Mouse (Mus musculus): ENCODE measurements around the gene Nprl2. TPM values are rescaled to one million over a fixed set of nuclear protein-coding genes. Genes with fewer than 3 reads are reported as not detected.
A peak's percentile ranks its signal among the peaks of the same experiment; 100 is the strongest.

Nprl2 gene
- polyA plus RNA-seq, 1 experiment: 0.37 TPM

- H3K36me3 ChIP-seq (replicated peaks; ENCODE audit: low read length): peaks cover 32% of the 10 kb centered on the region
- peaks cover 66% of the 10 kb centered on the region for H3K4me1 ChIP-seq
- TF ChIP-seq GATA1 (IDR thresholded peaks at IDR 0.05; ENCODE audit: borderline replicate concordance, low read length): no peak
- no peak for TF ChIP-seq FLI1 (IDR thresholded peaks at IDR 0.05; ENCODE audit: low read length)
- H3K9me3 ChIP-seq: no peaks in the 10 kb centered on the region
- no peaks in the 10 kb centered on the region for H3K27me3 ChIP-seq (replicated peaks)
- H3K4me3 ChIP-seq (replicated peaks): no peak overlapping the region
These were observed 33.7 kb downstream of the Nprl2 start for GRCm38 (mm10) chr9:107575579-107576356.

GRCm38 (mm10) chr9:107576357-107577107, 34.5 kb downstream of the Nprl2 start, which contains the start of gene Hyal1:
Gene Hyal1, plus strand, starts transcription at chr9:107576927.
- no peak for TF ChIP-seq FLI1 (IDR thresholded peaks at IDR 0.05; ENCODE audit: low read length)
- no peak for TF ChIP-seq GATA1 (IDR thresholded peaks at IDR 0.05; ENCODE audit: borderline replicate concordance, low read length)
- Histone ChIP-seq H3K4me3 (replicated peaks) (peak within 1 kb of the TSS; percentile 89), H3K4me1 (peaks cover 66% of the 10 kb centered on the region), H3K27me3 (replicated peaks) (no peaks in the 10 kb centered on the region), H3K36me3 (replicated peaks; ENCODE audit: low read length) (peaks cover 24% of the 10 kb centered on the region), H3K9me3 (no peaks in the 10 kb centered on the region)

GRCm38 (mm10) chr9:107577871-107578270, 35.8 kb downstream of the Nprl2 start:
- Histone ChIP-seq H3K9me3 (no peaks in the 10 kb centered on the region), H3K27me3 (replicated peaks) (no peaks in the 10 kb centered on the region), H3K4me3 (replicated peaks) (peak overlapping the region; percentile 66), H3K4me1 (peaks cover 70% of the 10 kb centered on the region), H3K36me3 (replicated peaks; ENCODE audit: low read length) (peaks cover 19% of the 10 kb centered on the region)
- no peak for TF ChIP-seq GATA1 (IDR thresholded peaks at IDR 0.05; ENCODE audit: borderline replicate concordance, low read length)

GRCm38 (mm10) chr9:107578587-107578986, 36.6 kb downstream of the Nprl2 start, which contains the start of gene Naa80:
Gene Naa80, plus strand, starts transcription at chr9:107578887.
- Histone ChIP-seq H3K9me3 (no peaks in the 10 kb centered on the region), H3K36me3 (replicated peaks; ENCODE audit: low read length) (peaks cover 21% of the 10 kb centered on the region), H3K4me3 (replicated peaks) (peak within 1 kb of the TSS; percentile 76), H3K27me3 (replicated peaks) (no peaks in the 10 kb centered on the region), H3K4me1 (peaks cover 75% of the 10 kb centered on the region)
- TF ChIP-seq FLI1 (IDR thresholded peaks at IDR 0.05; ENCODE audit: low read length) (no peak), GATA1 (IDR thresholded peaks at IDR 0.05; ENCODE audit: borderline replicate concordance, low read length) (no peak)

GRCm38 (mm10) chr9:107579023-107579900, 37.2 kb downstream of the Nprl2 start:
- Histone ChIP-seq H3K27me3 (replicated peaks) (no peaks in the 10 kb centered on the region), H3K4me1 (peaks cover 79% of the 10 kb centered on the region), H3K4me3 (replicated peaks) (peak overlapping the region; percentile 76), H3K36me3 (replicated peaks; ENCODE audit: low read length) (peaks cover 27% of the 10 kb centered on the region), H3K9me3 (no peaks in the 10 kb centered on the region)
- TF ChIP-seq FLI1 (IDR thresholded peaks at IDR 0.05; ENCODE audit: low read length): no peak
- no peak for TF ChIP-seq GATA1 (IDR thresholded peaks at IDR 0.05; ENCODE audit: borderline replicate concordance, low read length)

GRCm38 (mm10) chr9:107580501-107581317, 38.7 kb downstream of the Nprl2 start, which contains the start of gene Hyal3:
Gene Hyal3, plus strand, starts transcription at chr9:107580818.
- Histone ChIP-seq H3K27me3 (replicated peaks) (no peaks in the 10 kb centered on the region), H3K4me3 (replicated peaks) (peak within 1 kb of the TSS; percentile 100), H3K4me1 (peaks cover 80% of the 10 kb centered on the region), H3K36me3 (replicated peaks; ENCODE audit: low read length) (peaks cover 39% of the 10 kb centered on the region), H3K9me3 (no peaks in the 10 kb centered on the region)
- TF ChIP-seq GATA1 (IDR thresholded peaks at IDR 0.05; ENCODE audit: borderline replicate concordance, low read length): no peak
- no peak for TF ChIP-seq FLI1 (IDR thresholded peaks at IDR 0.05; ENCODE audit: low read length)

DNA sequence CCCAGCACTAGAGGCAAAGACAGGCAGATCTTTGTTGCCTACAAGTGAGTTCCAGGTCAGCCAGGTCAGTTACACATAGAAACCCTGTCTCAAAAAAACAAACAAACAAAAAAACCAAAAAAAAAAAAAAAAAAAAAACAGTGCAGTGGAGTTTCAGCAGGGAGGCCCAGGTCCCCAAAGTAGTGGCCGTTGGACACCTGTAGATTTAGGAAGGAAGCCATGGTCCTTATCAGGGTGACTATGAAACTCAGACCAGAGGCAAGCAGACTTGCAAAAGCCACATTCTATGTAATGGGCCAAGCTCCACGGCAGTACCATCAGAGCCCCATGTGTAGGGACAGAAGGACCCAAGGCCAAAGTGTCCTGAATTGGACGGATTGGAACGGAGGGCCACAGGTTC, 39.6 kb downstream of the Nprl2 start:
- peaks cover 39% of the 10 kb centered on the region for H3K36me3 ChIP-seq (replicated peaks; ENCODE audit: low read length)
- H3K27me3 ChIP-seq (replicated peaks): no peaks in the 10 kb centered on the region
- H3K9me3 ChIP-seq: no peaks in the 10 kb centered on the region
- peak overlapping the region; percentile 100 for H3K4me3 ChIP-seq (replicated peaks)
- TF ChIP-seq FLI1 (IDR thresholded peaks at IDR 0.05; ENCODE audit: low read length) (no peak), GATA1 (IDR thresholded peaks at IDR 0.05; ENCODE audit: borderline replicate concordance, low read length) (no peak)
- peaks cover 80% of the 10 kb centered on the region for H3K4me1 ChIP-seq

DNA sequence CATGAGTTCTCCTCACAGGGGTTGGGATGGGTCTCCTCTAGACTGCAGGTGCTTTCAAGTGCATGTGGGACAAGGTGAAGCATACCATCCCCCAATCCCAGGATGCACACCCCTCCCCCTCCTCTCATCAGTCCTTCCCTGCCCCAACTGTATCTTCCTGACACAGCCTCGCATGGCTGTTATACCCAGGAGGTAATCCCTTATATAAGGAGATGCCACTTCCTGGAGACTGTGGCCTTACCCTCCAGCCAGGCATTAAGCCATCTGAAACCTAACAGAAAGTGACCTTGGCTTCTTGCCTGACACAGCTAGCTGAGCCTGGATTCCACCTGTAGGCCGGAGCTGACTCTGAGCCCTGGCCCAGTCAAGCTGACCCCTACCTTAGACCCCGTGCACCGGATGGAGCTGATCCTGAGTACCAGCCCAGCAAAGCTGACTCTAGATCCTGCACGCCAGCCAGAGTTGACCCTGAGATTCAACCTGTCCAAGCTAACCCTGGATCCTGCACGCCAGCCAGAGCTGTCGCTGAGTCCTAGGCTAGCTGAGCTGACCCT, 40.6 kb downstream of the Nprl2 start:
- H3K4me1 ChIP-seq: peaks cover 72% of the 10 kb centered on the region
- TF ChIP-seq FLI1 (IDR thresholded peaks at IDR 0.05; ENCODE audit: low read length): no peak
- TF ChIP-seq GATA1 (IDR thresholded peaks at IDR 0.05; ENCODE audit: borderline replicate concordance, low read length): no peak
- peak overlapping the region; percentile 56 for H3K4me3 ChIP-seq (replicated peaks)
- H3K27me3 ChIP-seq (replicated peaks): no peaks in the 10 kb centered on the region
- H3K36me3 ChIP-seq (replicated peaks; ENCODE audit: low read length): peaks cover 39% of the 10 kb centered on the region
- no peaks in the 10 kb centered on the region for H3K9me3 ChIP-seq

Data from megakaryocyte, embryonic 14.5 days (primary cell).